Mouse (Mus musculus): ENCODE data around the gene Urb1. TPM values are rescaled to one million over a fixed set of nuclear protein-coding genes. Genes with fewer than 3 reads are reported as not detected.

Urb1 gene
- 0.65 and 0.95 TPM in 2 replicates for polyA plus RNA-seq (2012; ENCODE audit: insufficient read depth, low replicate concordance)

DNA sequence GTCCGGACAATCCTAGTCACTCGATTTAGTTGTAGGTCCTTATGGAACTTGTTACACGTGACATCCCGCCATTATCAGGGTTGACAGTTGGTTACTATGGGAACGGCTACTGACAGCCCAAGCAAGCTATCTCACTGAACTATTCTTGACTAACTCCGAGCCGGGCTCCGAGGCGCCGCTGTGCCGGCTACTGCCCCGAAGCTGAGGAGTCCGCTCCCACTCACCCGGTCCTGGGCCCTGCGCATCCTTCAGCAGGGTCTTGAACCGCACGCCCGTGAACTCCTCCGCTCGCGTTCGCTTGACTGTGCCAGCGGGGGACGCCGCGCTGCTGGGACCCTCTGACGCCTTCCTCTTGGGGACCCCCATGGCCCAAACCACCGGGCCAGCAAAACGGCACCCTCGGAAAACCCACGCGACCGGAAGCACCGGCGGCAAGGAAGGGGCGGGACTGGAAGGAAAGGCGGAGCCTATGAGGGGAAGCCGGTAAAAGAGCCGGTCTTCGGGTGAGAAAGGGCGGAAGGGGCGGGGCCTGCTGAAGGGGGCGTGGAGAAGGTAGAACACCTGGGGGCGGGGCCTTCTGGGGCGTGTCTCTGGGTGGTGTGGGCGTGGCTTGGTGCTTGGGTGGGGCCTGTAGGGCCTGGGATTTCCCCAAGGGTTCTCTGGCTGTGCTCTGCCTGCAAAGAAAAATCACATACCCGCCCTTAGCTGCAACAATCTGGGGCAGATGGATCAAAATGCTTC, at the start of gene Urb1:
Gene Urb1, minus strand, starts transcription at position 439 of the 741 bp plus-strand sequence.
- Histone ChIP-seq H3K4me3 (replicated peaks) (peak within 1 kb of the TSS; percentile 97), H3K4me1 (peaks cover 28% of the 10 kb centered on the region), H3K9me3 (no peaks in the 10 kb centered on the region), H3K27me3 (replicated peaks) (peaks cover 13% of the 10 kb centered on the region), H3K36me3 (replicated peaks; ENCODE audit: low read length) (peaks cover 14% of the 10 kb centered on the region)
- no peak for TF ChIP-seq GATA1 (IDR thresholded peaks at IDR 0.05; ENCODE audit: borderline replicate concordance, low read length)
- peak; percentile 32; the same call in 1 of the 2 replicates for TF ChIP-seq FLI1 (IDR thresholded peaks at IDR 0.05; ENCODE audit: low read length)

DNA sequence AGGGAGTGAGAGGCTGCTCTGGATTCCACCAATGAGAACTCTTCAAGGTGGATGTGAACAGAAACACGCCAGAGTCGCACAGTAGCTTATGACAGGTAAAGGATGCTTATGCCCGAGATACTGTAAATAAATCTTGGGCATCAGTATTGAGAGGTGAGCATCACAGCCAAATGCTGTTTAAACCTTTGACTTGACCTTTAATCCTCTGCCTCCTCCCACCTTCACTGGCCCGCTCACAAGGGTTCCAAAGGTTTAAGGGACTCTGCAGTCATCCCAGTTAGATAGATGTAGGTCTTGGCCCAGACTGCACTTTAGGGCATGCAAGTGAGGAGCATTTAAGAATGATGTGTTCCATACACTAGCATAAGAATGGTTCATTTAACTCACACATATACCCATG, 48.0 kb upstream of the Urb1 start:
- Histone ChIP-seq H3K27me3 (replicated peaks) (peaks cover 18% of the 10 kb centered on the region), H3K36me3 (replicated peaks; ENCODE audit: low read length) (no peaks in the 10 kb centered on the region), H3K4me1 (no peaks in the 10 kb centered on the region), H3K4me3 (replicated peaks) (no peak overlapping the region), H3K9me3 (no peaks in the 10 kb centered on the region)
- TF ChIP-seq FLI1 (IDR thresholded peaks at IDR 0.05; ENCODE audit: low read length) (no peak), GATA1 (IDR thresholded peaks at IDR 0.05; ENCODE audit: borderline replicate concordance, low read length) (no peak)

DNA sequence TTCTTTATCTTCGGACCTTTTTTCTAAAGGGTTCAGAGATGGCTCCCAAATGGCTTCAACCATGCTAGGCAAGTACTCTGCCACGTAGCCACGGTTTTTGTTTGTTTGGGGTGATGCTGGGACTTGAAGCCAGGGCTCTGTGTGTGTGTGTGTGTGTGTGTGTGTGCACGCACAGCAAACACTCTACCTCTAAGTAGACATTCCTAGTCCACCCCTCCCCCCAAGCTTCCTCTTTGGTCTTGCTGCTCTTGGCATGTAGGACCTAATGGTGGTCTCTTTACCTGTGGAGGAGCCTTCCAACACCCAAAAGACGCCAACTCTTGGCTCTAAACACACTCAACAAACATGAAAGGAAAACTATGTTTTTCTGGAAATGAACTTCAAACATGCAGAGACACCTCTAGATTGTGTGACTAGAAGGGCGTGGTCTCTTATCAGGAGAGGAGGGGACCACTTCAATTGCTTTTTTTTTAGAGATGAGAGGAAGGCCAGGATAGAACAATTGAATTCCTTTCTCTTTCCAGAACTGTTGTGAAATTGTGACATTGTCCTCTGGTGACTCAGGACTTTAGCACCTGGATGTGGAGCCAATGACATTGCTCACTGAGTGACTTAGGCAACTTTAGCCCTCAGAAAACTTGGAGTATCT, 46.5 kb upstream of the Urb1 start:
- no peaks in the 10 kb centered on the region for H3K9me3 ChIP-seq
- TF ChIP-seq FLI1 (IDR thresholded peaks at IDR 0.05; ENCODE audit: low read length) (no peak), GATA1 (IDR thresholded peaks at IDR 0.05; ENCODE audit: borderline replicate concordance, low read length) (no peak)
- H3K36me3 ChIP-seq (replicated peaks; ENCODE audit: low read length): no peaks in the 10 kb centered on the region
- peaks cover 18% of the 10 kb centered on the region for H3K27me3 ChIP-seq (replicated peaks)
- H3K4me1 ChIP-seq: no peaks in the 10 kb centered on the region
- H3K4me3 ChIP-seq (replicated peaks): no peak overlapping the region

DNA sequence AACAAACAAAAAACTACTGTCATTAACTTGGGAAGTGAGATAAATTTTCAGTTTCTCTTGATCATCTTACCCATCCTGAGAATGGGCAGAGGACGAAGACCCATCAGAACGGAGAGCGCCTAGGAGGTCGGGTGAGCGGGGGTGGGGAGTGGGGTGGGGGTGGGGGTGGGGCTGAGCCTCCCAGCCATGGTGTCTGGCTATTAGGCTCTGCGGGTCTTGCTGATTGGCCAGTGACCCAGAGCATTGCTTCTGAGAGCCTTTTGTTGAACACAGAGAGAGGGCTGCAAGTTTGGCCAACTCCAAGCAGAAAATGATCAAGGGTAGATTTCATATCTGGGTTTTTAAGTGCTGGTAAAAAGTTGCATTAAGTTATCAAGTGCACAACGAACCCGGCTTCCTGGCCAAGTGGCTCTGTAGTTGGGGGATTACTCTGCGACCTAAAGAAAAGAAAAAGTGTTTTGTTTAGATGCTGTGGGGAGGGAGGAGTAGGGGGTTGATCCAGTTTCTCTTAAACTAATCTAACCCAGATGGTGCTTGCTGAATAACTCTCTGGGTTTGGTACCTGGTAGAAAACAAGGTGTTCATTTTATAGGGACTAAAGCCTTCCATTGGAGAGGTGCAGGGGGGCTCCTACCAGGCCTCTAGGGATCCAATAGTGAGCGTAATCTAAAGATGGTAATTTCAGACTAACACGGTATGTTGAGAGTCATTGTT, 41.6 kb upstream of the Urb1 start:
- H3K9me3 ChIP-seq: no peaks in the 10 kb centered on the region
- H3K4me1 ChIP-seq: no peaks in the 10 kb centered on the region
- H3K4me3 ChIP-seq (replicated peaks): no peak overlapping the region
- H3K36me3 ChIP-seq (replicated peaks; ENCODE audit: low read length): no peaks in the 10 kb centered on the region
- H3K27me3 ChIP-seq (replicated peaks): peaks cover 47% of the 10 kb centered on the region
- TF ChIP-seq GATA1 (IDR thresholded peaks at IDR 0.05; ENCODE audit: borderline replicate concordance, low read length): no peak
- no peak for TF ChIP-seq FLI1 (IDR thresholded peaks at IDR 0.05; ENCODE audit: low read length)

DNA sequence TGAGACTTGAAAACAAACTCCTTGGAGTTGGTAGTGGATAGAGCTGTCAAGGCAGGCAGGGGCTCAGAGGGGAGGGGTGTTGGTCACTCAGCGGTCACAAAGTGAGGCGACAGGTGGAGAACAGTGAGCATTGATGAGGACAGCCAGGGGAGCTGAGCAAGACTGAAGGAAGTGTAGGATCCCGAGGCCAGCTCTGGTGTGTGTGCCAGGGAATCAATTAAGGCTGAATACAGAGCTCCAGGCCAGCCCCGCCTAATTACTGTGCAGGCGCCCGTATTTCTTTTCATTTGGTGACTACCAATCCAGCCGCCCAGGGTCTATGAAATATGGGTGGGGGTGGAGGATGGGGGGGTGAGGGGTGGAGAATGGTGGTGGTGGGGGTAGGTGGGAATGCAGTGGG, 40.7 kb upstream of the Urb1 start:
- TF ChIP-seq GATA1 (IDR thresholded peaks at IDR 0.05; ENCODE audit: borderline replicate concordance, low read length) (no peak), FLI1 (IDR thresholded peaks at IDR 0.05; ENCODE audit: low read length) (no peak)
- Histone ChIP-seq H3K27me3 (replicated peaks) (peaks cover 44% of the 10 kb centered on the region), H3K9me3 (no peaks in the 10 kb centered on the region), H3K4me1 (no peaks in the 10 kb centered on the region), H3K36me3 (replicated peaks; ENCODE audit: low read length) (no peaks in the 10 kb centered on the region), H3K4me3 (replicated peaks) (no peak overlapping the region)

DNA sequence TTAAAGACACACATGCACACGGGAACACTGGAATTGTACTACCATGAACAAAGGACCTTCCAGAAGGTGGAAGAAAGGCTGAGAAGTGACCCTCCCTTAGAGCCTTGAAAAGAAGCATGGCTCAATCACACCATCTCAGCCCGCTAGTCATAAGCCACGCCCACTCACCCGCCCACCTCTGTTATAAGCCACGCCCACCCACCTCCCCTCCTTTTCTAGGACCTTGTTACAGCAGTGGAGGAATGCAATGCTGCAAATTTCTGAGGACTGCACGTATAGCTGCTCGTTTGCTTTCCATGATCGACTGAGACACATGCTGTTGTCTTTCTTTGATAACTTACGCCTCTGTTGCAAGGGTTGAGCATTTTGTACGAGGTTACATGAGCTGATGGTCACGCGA, 39.0 kb upstream of the Urb1 start:
- no peak overlapping the region for H3K4me3 ChIP-seq (replicated peaks)
- H3K27me3 ChIP-seq (replicated peaks): peaks cover 42% of the 10 kb centered on the region
- TF ChIP-seq FLI1 (IDR thresholded peaks at IDR 0.05; ENCODE audit: low read length) (no peak), GATA1 (IDR thresholded peaks at IDR 0.05; ENCODE audit: borderline replicate concordance, low read length) (no peak)

DNA sequence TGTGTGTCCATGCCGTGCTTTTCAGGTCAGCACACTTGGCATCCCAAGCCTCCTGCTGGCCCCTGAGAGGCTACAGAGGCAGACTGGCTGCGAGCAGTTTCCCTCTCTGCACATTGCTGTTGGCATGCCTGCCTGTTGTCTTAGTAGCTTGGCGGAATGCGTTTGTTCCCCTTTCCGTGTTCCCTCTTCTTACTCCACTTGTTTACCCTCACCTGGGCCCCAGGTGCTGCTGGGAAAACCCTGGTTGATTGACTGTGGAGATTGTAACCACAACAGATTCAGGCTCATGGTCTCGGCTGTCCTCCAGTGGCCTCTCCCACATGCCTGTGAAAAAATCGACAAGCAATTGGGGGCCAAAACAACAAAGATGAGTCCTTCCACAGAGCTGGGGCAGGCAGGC, 38.5 kb upstream of the Urb1 start:
- H3K27me3 ChIP-seq (replicated peaks): peaks cover 41% of the 10 kb centered on the region

More for the DNA sequence above, 39.0 kb upstream of the Urb1 start:
- H3K9me3 ChIP-seq: no peaks in the 10 kb centered on the region
- H3K36me3 ChIP-seq (replicated peaks; ENCODE audit: low read length): no peaks in the 10 kb centered on the region
- no peaks in the 10 kb centered on the region for H3K4me1 ChIP-seq

DNA sequence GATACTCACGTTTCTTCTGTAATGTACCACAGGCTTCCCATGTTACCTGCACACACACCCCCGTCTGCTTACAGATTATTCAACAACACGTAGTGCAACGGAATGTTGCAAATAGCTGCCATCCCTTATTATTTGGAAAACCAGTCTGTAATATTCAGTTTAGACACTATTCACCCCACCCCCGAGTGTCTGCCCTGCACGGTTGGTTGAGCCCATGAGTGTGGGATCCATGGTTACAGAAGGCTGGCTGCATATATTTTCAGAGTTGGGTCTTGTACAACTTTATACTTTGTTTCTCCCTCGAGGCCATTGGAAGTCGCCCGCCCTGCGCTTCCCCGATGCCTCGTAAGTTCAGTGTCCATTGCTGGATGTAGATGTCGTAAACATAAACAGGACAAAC, 35.4 kb upstream of the Urb1 start:
- H3K36me3 ChIP-seq (replicated peaks; ENCODE audit: low read length): no peaks in the 10 kb centered on the region
- no peaks in the 10 kb centered on the region for H3K4me1 ChIP-seq
- TF ChIP-seq FLI1 (IDR thresholded peaks at IDR 0.05; ENCODE audit: low read length) (no peak), GATA1 (IDR thresholded peaks at IDR 0.05; ENCODE audit: borderline replicate concordance, low read length) (no peak)
- no peak overlapping the region for H3K4me3 ChIP-seq (replicated peaks)
- peaks cover 49% of the 10 kb centered on the region for H3K27me3 ChIP-seq (replicated peaks)
- H3K9me3 ChIP-seq: no peaks in the 10 kb centered on the region

More for the DNA sequence above, 38.5 kb upstream of the Urb1 start:
- TF ChIP-seq GATA1 (IDR thresholded peaks at IDR 0.05; ENCODE audit: borderline replicate concordance, low read length) (no peak), FLI1 (IDR thresholded peaks at IDR 0.05; ENCODE audit: low read length) (no peak)
- Histone ChIP-seq H3K9me3 (no peaks in the 10 kb centered on the region), H3K4me1 (no peaks in the 10 kb centered on the region), H3K36me3 (replicated peaks; ENCODE audit: low read length) (no peaks in the 10 kb centered on the region), H3K4me3 (replicated peaks) (no peak overlapping the region)

DNA sequence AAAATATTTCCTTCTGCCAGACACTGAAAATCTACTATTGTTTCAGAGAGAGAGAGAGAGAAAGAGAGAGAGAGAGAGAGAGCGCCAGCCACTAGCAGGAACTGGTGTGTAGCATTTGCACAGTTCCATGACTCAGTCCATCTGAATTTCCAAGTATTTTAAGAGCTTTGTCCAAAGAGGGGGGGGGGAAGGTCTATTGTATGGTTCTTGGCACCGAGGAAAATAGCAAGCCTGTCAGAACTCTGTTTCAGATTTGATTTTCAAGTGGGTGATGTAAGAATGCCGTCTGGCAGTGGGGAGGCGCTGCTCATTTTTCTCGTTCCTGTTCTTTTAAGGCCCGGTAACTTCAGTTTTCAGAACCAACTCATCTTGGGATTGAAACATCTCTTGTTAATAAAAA, 34.8 kb upstream of the Urb1 start:
- H3K4me3 ChIP-seq (replicated peaks): no peak overlapping the region
- no peaks in the 10 kb centered on the region for H3K36me3 ChIP-seq (replicated peaks; ENCODE audit: low read length)
- H3K9me3 ChIP-seq: no peaks in the 10 kb centered on the region
- H3K27me3 ChIP-seq (replicated peaks): peaks cover 46% of the 10 kb centered on the region
- H3K4me1 ChIP-seq: no peaks in the 10 kb centered on the region
- no peak for TF ChIP-seq FLI1 (IDR thresholded peaks at IDR 0.05; ENCODE audit: low read length)
- TF ChIP-seq GATA1 (IDR thresholded peaks at IDR 0.05; ENCODE audit: borderline replicate concordance, low read length): no peak

Measured in megakaryocyte, embryonic 14.5 days (primary cell).